14 mouse cellular contexts compared by ENCODE assay signal in the genomic region with DNA sequence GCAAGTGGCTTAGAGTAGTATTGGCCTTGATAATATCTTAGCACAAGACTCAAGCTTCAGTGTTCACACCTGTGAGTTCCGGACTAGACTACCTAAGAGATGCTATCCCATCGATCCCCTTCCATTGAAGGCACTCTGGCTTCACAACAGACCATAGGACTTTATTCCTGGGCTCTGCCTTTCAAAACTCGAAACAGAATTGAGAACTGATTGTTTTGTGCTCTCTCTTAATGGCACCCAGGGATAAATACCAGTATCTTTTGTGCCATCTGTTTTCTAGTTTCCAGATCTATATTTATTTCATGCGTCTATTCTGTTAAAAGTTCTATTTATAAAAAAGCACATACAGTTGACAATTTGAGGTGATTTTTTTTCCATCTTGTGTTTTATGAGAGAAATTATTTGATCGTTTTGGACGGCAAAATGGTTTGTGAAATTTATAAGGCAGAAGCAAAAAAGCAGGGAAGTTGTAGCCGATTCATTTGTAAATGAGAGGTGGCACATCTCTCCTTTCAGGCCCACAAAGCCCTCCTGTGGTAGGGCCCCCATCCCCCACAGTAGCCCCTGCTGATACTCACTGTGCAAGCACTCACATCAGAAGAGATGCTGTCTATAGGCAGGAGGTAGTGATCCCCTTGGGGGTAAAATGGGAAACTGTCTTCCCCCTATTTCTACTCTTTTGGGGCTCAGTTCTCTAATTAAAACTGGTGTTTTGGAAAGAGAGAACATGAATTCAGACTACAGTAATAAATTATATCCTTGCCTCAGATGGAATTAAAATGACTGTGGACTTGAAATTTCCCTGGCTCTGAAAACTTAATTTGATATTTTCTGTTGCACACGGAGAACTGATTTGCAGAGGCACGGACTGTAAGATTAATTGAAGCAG. TPM values are rescaled to one million over a fixed set of nuclear protein-coding genes. Genes with fewer than 3 reads are reported as not detected.
A peak's percentile ranks its signal among the peaks of the same experiment; 100 is the strongest.
DNase-seq lines count a peak whose midpoint lies in the region; ATAC-seq and TF ChIP-seq lines count a peak whose summit lies in the region.
"Had no signal": no experiment of that assay in that cellular context is flagged by ENCODE, and none has a peak within 500 bp of the region (broad histone marks: within the 10 kb centered on the region; RNA-seq: fewer than 3 reads in every experiment).

No protein-coding gene starts in this region.

- H3K27ac ChIP-seq in layer of hippocampus, adult 2 months, result peak overlapping the region; percentile 87
- H3K27ac ChIP-seq in forebrain, embryonic 15.5 days (replicated peaks), result peak overlapping the region; percentile 58
- H3K27ac ChIP-seq in midbrain, embryonic 13.5 days, result peak overlapping the region; percentile 56

- H3K9ac ChIP-seq in forebrain, embryonic 15.5 days (replicated peaks), result no peak overlapping the region
- H3K9ac ChIP-seq in midbrain, embryonic 13.5 days (replicated peaks), result no peak overlapping the region

- peaks cover 31% of the 10 kb centered on the region for H3K4me1 ChIP-seq in forebrain, embryonic 15.5 days
- H3K4me1 ChIP-seq in midbrain, embryonic 13.5 days (replicated peaks), result peaks cover 39% of the 10 kb centered on the region
- H3K4me1 ChIP-seq: megakaryocyte, embryonic 14.5 days had no signal

- H3K4me3 ChIP-seq in layer of hippocampus, adult 2 months, result no peak overlapping the region; the same call in 1 of the 2 replicates
- H3K4me3 ChIP-seq in forebrain, embryonic 15.5 days, result no peak overlapping the region
- H3K4me3 ChIP-seq in midbrain, embryonic 13.5 days (replicated peaks), result no peak overlapping the region
- H3K4me3 ChIP-seq: megakaryocyte, embryonic 14.5 days had no signal

- no peaks in the 10 kb centered on the region for H3K27me3 ChIP-seq in forebrain, embryonic 15.5 days
- H3K27me3 ChIP-seq in midbrain, embryonic 13.5 days, result no peaks in the 10 kb centered on the region
- H3K27me3 ChIP-seq: megakaryocyte, embryonic 14.5 days had no signal

- no peak for DNase-seq in layer of hippocampus, adult 2 months (ENCODE audit: low spot score in 2 of 2)
- no peak for DNase-seq in layer of hippocampus, postnatal 25 days (ENCODE audit: extremely low spot score in 1 of 2, low spot score in 1 of 2)
- DNase-seq in brain, adult 2 months (ENCODE audit: low read depth, low spot score), result peak; percentile 20
- DNase-seq in gastrocnemius, postnatal 4 days (ENCODE audit: low spot score in 2 of 2), result no peak
- DNase-seq in heart, postnatal 10 days, result no peak
- no peak for DNase-seq in frontal cortex, postnatal 36 days (ENCODE audit: low spot score in 2 of 2)
- DNase-seq: cerebellum, postnatal 25 days had no signal

- intact Hi-C loops in heart, postnatal 10 days (cut with DNase I), result no loop called here

- peak; percentile 60; the same call in 1 of the 2 replicates for ATAC-seq in forebrain, embryonic 15.5 days (replicated peaks)
- ATAC-seq in midbrain, embryonic 13.5 days, result peak; percentile 81
- ATAC-seq: inflammation-experienced regulatory T-cells, adult 6 months had no signal

- no peaks in the 10 kb centered on the region for H3K36me3 ChIP-seq in forebrain, embryonic 15.5 days
- H3K36me3 ChIP-seq in midbrain, embryonic 13.5 days, result no peaks in the 10 kb centered on the region

- 13% methylated on average over 9 of the region's 9 CpGs for WGBS in forebrain, embryonic 15.5 days
- 12% methylated on average over 9 of the region's 9 CpGs for WGBS in midbrain, embryonic 13.5 days

- H3K4me2 ChIP-seq in forebrain, embryonic 15.5 days (replicated peaks), result peak overlapping the region; percentile 15; the same call in 1 of the 2 replicates
- peak overlapping the region; percentile 36 for H3K4me2 ChIP-seq in midbrain, embryonic 13.5 days (replicated peaks)
- H3K4me2 ChIP-seq: heart, embryonic 11.5 days; liver, embryonic 11.5 days had no signal

- TF ChIP-seq CTCF in layer of hippocampus, adult 2 months (conservative IDR thresholded peaks at IDR 0.05), result no peak

- no peaks in the 10 kb centered on the region for H3K9me3 ChIP-seq in forebrain, embryonic 15.5 days
- no peaks in the 10 kb centered on the region for H3K9me3 ChIP-seq in midbrain, embryonic 13.5 days

RNA-seq across cellular contexts. Expression of a gene that starts 53.6 kb away (rescaled TPM):
- total RNA-seq in layer of hippocampus, adult 2 months (2021), result 10 to 100 TPM; 40.9 to 43.8 TPM
- 10 to 100 TPM; 30.4 to 35.9 TPM for total RNA-seq in layer of hippocampus, postnatal 25 days (2021)
- polyA plus RNA-seq in forebrain, embryonic 15.5 days (2015; fragmentation: Nextera tagmentation; extraction: Ambion mirVana), result 3.9 and 4.4 TPM in 2 replicates
- 13.4 and 14.0 TPM in 2 replicates for polyA plus RNA-seq in midbrain, embryonic 13.5 days (2015; fragmentation: Nextera tagmentation; extraction: Ambion mirVana)
- under 1 TPM; 0.47 to 0.96 TPM for total RNA-seq in gastrocnemius, postnatal 4 days (2021)
- total RNA-seq in heart, postnatal 10 days (2021), result under 1 TPM; 0.34 to 0.82 TPM
- polyA plus RNA-seq: inflammation-experienced regulatory T-cells, adult 6 months; liver, embryonic 11.5 days; urinary bladder, adult 2 months had no signal

Comparison
In these comparisons a context has a peak if more than half of its experiments do, and no peak if none do; other contexts are left out.
1. RNA of a gene that starts 53.6 kb away (total RNA-seq): 40.9 to 43.8 TPM in layer of hippocampus, adult 2 months and 30.4 to 35.9 TPM in layer of hippocampus, postnatal 25 days; 0.47 to 0.96 TPM in gastrocnemius, postnatal 4 days and 0.34 to 0.82 TPM in heart, postnatal 10 days; every median in the first group is over 10 times any median in the second.
2. Peak in every context shown above with its lines, with median percentiles within 50 percentile points of each other: H3K27ac ChIP-seq.